Comparison of ENCODE assay signal across 17 mouse cellular contexts in the genomic region with DNA sequence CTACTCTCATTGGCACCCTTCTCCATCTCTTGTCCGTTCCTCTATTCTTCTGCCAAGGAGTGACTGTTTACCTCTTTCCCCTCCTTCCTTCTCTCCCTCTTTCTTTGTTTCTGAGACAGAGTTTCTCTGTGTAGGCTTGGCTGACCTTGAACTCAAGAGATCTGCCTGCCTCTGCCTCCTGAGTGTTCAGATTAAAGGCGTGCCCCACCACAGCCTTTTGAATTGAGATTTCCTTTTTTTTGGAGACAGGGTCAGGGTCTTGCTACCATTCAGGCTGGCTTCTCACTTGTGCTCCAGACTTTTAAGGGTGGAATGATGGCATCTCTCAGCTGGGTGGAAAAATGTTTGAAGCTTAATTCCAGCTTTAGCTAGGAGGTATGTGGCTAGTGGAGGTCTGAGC.
"Had no signal": no experiment of that assay in that cellular context is flagged by ENCODE, and none has a peak within 500 bp of the region (broad histone marks: within the 10 kb centered on the region; RNA-seq: fewer than 3 reads in every experiment).

No protein-coding gene starts in this region.

- H3K4me3 ChIP-seq: limb, embryonic 12.5 days; limb, embryonic 15.5 days; midbrain, embryonic 12.5 days; midbrain, embryonic 15.5 days; neural tube, embryonic 12.5 days had no signal

- DNase-seq: kidney, adult 8-10 months; kidney, postnatal 14 days; kidney, postnatal 4 days; left cerebral cortex, postnatal 4 days; liver, postnatal 0 days; lung, embryonic 14.5 days; thymus, adult 18-20 months; thymus, postnatal 36 days had no signal

- H3K27ac ChIP-seq: limb, embryonic 12.5 days; limb, embryonic 15.5 days; liver, embryonic 14.5 days; macrophage; midbrain, embryonic 12.5 days; midbrain, embryonic 15.5 days; neural tube, embryonic 12.5 days had no signal

- H3K9me3 ChIP-seq: limb, embryonic 12.5 days; limb, embryonic 15.5 days; midbrain, embryonic 12.5 days; midbrain, embryonic 15.5 days; neural tube, embryonic 12.5 days had no signal

- H3K9ac ChIP-seq: limb, embryonic 12.5 days; limb, embryonic 15.5 days; liver, embryonic 14.5 days; lung, embryonic 14.5 days; midbrain, embryonic 12.5 days; midbrain, embryonic 15.5 days; neural tube, embryonic 12.5 days had no signal

- H3K36me3 ChIP-seq: limb, embryonic 15.5 days; midbrain, embryonic 12.5 days; midbrain, embryonic 15.5 days; neural tube, embryonic 12.5 days had no signal

- H3K27me3 ChIP-seq: limb, embryonic 12.5 days; limb, embryonic 15.5 days; midbrain, embryonic 12.5 days; midbrain, embryonic 15.5 days; neural tube, embryonic 12.5 days had no signal

- ATAC-seq: liver, postnatal 0 days; lung, postnatal 0 days; midbrain, embryonic 15.5 days had no signal

- H3K4me2 ChIP-seq: limb, embryonic 12.5 days; limb, embryonic 15.5 days; liver, embryonic 11.5 days; lung, embryonic 14.5 days; midbrain, embryonic 12.5 days; midbrain, embryonic 15.5 days; neural tube, embryonic 12.5 days had no signal
